Mouse (Mus musculus): ENCODE measurements around the gene Scamp1.

Gene Scamp1

DNA sequence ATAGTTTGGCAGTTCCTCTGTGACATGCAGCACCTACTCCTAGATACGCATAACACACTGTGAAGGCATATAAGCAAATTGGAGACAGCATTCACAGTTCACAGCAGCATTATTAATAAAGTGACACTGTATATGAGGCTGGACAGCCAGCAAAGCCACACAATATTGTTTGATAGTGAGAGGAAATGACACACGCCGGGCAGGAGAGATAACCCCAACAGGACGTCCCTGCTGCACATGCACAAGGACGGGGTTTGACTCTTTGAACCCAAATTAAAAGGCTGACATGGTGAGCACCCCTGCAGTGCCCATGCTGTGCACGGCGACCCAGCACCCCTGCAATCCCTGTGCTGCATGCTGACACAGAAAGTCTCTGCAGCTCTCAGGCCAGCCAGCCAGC, 17.5 kb downstream of the Scamp1 start:
- no peak for DNase-seq

- DNase-seq: no peak
Observed at GRCm38 (mm10) chr13:94267190-94267589, 18.5 kb downstream of the Scamp1 start.

GRCm38 (mm10) chr13:94266530-94266929, 19.1 kb downstream of the Scamp1 start:
- no peak for DNase-seq

DNA sequence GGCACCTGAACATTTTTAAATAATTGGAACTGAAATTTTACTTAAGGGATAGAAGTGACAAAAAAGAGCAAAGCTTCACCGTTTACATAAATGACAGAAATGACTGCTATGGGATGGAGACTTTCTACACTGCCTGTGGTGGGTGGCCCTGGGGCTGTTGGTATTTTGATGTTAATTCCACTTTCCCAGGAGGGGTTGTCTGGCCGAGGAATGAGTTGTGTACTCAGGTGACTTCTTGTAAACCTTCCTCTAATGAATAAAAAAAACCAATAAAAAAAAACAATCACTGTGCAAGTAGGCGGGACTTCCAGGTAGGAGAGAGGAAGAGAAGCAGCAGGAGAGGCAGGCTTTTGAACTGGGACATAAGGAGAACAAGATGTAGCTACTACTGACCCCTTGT, 20.4 kb downstream of the Scamp1 start:
- no peak for DNase-seq

- DNase-seq: peak; percentile 61 to 68
Observed at GRCm38 (mm10) chr13:94263943-94264342, 21.7 kb downstream of the Scamp1 start.

DNA sequence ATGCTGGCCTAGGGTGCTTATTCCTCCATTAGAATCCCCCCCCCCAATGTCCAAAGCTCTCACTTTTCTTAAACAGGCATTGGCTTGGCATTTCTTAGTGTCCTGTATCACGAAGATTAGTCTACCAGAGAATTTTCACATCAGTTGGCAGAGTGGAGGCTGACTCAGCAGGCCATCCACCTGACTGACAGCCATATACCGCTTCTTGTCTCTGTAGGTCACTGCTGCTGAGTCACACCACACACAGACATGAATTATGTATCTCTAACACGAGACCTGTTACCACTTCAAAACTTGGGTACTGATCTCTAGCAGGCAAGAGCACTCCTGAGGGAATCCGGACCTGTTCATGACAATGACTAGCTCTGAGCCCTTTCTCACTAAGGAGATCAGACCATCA, 23.1 kb downstream of the Scamp1 start:
- DNase-seq: no peak

GRCm38 (mm10) chr13:94261624-94262023, 24.0 kb downstream of the Scamp1 start:
- no peak for DNase-seq

DNA sequence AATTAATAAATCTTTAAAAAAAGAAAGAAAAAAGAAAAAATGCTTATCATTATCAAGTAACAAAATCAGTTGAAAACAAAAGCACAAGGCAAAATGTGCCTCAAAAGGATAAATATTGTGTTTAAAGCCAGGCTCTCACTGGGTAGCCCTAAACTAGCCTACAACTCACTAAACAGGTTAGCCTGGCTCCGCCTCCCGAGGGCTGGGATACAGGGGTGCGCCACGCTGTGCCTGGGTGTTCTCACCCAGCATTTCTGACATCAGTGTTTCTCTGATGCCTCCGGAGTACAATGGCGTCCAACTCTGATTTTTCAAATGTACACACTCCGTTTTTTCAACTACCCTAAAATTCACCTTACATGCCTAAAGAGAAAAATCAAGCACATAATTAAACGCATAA, 24.7 kb downstream of the Scamp1 start:
- no peak for DNase-seq

- DNase-seq: no peak
Observed at GRCm38 (mm10) chr13:94259210-94259609, 26.4 kb downstream of the Scamp1 start.

DNA sequence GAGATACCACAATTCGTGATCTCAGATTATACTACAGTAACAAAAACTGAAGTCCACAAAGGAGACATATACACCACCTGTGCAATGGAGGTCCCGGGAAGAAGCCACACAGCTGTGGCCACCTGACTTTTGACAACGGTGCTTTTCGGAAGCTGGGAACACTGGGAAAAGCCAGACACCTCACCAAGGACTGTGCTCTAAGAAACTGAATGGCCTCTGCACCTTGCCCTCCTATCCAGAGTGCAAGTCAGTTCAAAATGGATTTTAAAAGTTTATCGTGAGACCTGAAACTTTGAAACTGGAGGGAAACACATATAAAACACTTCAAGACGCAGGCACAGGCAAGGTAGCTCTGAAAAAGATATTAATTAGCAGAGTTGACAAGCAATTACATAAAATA, 27.1 kb downstream of the Scamp1 start:
- DNase-seq: no peak

DNA sequence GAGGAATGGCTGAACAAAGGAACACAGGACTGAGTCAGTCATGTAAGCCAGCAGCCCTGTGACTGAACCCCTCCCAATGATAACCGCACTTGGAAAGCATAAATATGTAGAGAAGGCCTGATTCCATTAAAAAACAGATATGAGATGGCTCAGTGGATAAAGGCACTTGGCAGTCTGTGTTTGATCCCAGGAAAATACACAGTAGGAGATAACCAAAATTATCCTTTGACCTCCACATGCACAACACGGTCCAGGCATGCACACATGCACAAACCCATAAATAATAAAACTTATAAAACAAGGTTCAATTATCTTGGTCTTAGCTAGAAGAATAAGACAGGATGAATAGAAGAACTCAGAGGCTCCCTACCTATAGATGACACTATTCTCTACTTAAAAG, 27.9 kb downstream of the Scamp1 start:
- no peak for DNase-seq

DNA sequence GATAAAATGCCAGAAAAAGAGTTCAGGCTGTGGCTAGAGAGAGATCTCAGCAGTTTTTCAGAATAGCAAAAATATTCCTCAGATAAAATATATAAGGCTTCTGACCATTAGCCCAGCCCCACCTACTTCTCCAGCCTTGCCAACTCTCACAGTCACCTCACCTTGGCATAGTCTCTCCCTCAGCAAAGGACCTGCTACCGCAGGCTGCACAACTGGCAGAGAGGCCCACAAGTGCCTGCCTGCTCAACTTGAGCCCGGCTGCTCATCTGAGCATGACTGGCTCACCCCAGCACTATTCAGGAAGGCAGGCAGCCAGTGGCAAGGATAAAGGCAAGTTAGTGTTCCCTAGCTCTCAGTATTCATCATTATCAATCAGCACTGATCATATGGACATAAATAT, 30.5 kb downstream of the Scamp1 start:
- no peak for DNase-seq

- DNase-seq: no peak
Observed at GRCm38 (mm10) chr13:94254286-94254685, 31.4 kb downstream of the Scamp1 start.

DNA sequence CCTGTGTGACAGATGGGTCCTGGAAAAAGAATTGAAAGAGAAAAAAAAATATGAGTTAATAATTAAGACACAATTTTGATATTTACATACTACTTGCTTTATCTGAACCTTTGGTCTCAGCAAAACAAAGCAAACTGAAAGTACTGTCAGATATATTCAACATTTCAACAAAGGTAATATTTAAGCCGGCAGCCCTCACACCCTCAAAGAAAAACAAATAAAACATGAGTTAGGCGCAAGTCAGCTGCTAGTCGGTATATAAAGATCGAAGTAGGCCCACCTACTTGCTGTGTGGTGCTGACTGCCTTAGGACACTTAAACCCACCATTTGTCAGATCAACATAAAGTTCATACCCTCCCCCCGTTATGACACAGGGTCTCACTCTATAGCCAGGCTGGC, 32.6 kb downstream of the Scamp1 start:
- no peak for DNase-seq

GRCm38 (mm10) chr13:94250761-94251160, 34.9 kb downstream of the Scamp1 start:
- no peak for DNase-seq

- DNase-seq: no peak
Observed at GRCm38 (mm10) chr13:94250188-94250587, 35.5 kb downstream of the Scamp1 start.

GRCm38 (mm10) chr13:94242897-94243296, 42.8 kb downstream of the Scamp1 start:
- DNase-seq: no peak

DNA sequence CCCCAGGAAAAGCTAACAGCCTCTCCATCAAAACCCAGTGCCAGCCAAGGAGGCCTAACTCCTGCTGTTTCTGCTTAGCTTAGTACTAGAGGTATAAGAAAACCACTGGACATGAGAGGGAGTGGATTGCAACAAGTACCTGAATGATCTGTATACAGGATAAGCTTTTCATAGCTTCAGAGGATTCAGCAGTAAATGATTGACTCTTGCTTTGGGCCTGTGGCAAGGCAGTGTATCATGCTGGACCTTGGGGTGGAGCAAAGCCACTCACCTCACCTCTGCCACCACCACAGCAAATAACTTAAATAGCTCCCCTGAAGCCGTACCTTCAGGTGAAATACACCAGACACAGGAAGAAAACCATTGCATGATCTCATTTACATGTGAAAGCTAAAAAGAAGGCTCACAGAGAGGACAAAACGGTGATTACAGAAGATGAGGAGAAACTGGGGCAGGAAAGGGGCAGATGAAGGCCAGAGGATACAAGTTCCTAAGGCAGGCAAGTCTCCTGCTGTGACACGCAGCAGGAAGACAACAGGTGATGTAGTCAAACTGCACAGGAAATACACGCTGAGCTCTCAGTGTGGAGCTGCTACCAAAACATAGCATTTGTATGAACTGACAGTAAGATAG, 43.6 kb downstream of the Scamp1 start:
- DNase-seq: no peak

- DNase-seq: no peak
Observed at GRCm38 (mm10) chr13:94240873-94241272, 44.8 kb downstream of the Scamp1 start.

DNA sequence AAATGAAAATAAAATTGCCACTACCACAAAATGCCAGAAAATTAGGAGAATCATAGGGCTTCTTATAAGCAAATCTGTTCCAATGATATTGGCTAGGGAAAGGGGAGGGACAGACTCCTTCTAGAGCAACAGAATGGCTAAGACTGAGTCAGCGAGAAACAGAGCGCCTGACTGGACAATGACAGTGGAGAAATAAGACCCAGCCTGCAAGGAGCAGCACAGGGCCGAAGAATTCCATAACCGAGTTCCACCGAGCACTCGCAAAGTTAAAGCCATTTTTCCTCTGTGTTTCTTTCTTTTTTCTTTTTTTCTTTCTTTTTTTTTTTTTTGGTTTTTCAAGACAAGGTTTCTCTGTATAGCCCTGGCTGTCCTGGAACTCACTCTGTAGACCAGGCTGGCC, 45.5 kb downstream of the Scamp1 start:
- no peak for DNase-seq

GRCm38 (mm10) chr13:94239488-94239887, 46.2 kb downstream of the Scamp1 start:
- no peak for DNase-seq

GRCm38 (mm10) chr13:94231871-94232270, 53.8 kb downstream of the Scamp1 start:
- no peak for DNase-seq

DNA sequence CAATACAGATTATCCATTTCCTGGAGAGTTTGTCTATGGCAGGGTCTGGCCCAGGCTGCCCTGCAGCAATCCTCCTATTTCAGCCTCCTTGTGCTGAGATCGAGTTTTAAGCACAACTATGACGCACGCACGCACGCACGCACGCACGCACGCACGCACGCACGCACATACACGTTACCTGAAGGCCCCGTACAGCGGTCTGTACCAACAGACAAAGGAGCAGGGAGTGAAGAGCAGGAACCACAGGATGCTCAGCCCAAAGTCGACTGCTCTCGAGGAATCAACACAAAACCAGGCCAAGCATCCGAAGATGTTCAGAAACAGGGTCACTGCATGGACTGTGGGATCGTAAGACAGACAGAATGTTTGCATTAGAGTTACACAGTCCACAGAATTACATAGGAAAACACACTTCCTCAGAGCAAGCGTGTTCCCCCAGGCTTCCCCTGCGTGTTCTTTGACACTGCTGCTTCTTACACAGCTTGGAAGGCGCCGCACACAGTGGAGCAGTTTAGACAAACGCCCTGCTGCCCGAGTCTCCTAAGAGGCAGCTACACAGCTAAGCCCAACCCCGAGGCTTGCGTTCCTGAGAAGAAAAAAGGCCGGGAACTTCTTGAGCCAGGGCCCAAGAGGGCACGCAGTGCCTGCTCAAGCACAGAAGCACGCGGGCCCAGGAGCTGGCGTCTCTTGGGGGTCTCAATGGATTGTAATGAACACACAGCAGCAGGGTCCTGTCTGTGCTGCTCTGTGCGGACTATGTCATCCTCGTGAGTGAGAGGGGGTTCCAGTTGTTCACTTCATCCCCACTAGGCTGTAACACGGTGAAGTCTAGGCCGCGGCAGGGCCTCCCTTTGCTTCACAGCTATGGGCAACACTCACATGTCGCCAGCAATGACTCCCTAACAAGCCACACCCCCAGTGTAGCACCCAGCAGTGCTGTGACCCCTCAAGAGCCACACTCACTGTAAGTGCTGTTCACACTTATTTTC, 60.6 kb downstream of the Scamp1 start:
- no peak for DNase-seq

DNA sequence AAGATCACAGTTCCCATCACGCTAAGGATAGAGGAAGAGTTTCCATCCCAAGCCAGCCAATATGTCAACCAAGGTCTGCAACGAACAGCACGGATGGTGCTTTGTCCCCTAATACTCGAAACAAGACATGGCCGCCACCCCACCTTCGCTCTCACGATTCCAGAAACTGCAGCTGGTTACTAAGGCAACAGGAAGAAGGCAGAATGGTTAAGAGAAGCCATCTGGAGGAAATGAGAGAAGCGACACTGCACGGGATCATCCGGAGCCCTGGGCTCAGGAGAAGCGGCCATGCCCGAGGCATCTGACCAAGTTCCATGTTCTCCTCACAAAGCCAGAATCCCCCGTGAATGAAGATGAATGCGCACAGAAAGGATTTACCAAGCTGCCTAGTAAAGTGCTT, 62.0 kb downstream of the Scamp1 start:
- DNase-seq: no peak

Measured in kidney, postnatal 4 days (tissue).